In the genomic region with DNA sequence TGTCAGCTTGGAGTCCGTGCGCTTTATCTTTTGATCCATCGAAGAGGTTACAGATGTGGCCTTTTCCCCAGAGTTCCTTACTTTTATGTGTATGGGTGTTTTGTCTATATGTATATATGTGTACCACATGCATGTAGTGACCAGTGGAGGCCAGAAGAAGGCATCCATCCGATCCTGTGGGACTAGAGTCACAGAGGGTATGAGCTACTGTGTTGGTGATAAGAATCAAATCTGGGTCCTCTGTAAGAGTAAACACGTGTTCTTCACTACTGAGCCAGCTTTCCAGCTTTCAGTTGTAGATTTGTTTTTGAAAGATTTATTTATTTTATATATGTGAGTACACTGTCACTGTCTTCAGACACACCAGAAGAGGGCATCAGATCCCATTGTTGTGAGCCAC, we compare ENCODE assay signal across 23 mouse cellular contexts. TPM values are rescaled to one million over a fixed set of nuclear protein-coding genes. Genes with fewer than 3 reads are reported as not detected.
DNase-seq lines count a peak whose midpoint lies in the region; ATAC-seq and TF ChIP-seq lines count a peak whose summit lies in the region.
"Had no signal": no experiment of that assay in that cellular context is flagged by ENCODE, and none has a peak within 500 bp of the region (broad histone marks: within the 10 kb centered on the region; RNA-seq: fewer than 3 reads in every experiment).

No protein-coding gene starts in this region.

- H3K79me2 ChIP-seq in liver, adult 2 months (ENCODE audit: control insufficient read depth, insufficient read depth, low read length), result peaks cover 37% of the 10 kb centered on the region
- H3K79me2 ChIP-seq in MEL (ENCODE audit: control insufficient read depth, insufficient read depth, low read length, poor library complexity), result peaks cover 64% of the 10 kb centered on the region

- H3K27me3 ChIP-seq in heart, embryonic 12.5 days (replicated peaks), result no peaks in the 10 kb centered on the region
- H3K27me3 ChIP-seq in liver, adult 2 months (ENCODE audit: control insufficient read depth, insufficient read depth, low read length), result no peaks in the 10 kb centered on the region
- no peaks in the 10 kb centered on the region for H3K27me3 ChIP-seq in liver, embryonic 11.5 days (replicated peaks; ENCODE audit: control insufficient read depth, insufficient read depth, low read length)
- H3K27me3 ChIP-seq in liver, embryonic 16.5 days (ENCODE audit: control insufficient read depth, insufficient read depth, low read depth, low read length), result no peaks in the 10 kb centered on the region
- no peaks in the 10 kb centered on the region for H3K27me3 ChIP-seq in liver, embryonic 12.5 days (replicated peaks)
- H3K27me3 ChIP-seq in MEL (ENCODE audit: control insufficient read depth in 1 of 2, insufficient read depth in 2 of 2, low read length in 2 of 2), result no peaks in the 10 kb centered on the region
- no peaks in the 10 kb centered on the region for H3K27me3 ChIP-seq in forebrain, embryonic 11.5 days (ENCODE audit: control insufficient read depth, insufficient read depth, low read length)
- H3K27me3 ChIP-seq: CH12.LX, Patski had no signal

- no peak overlapping the region for H3K9ac ChIP-seq in heart, embryonic 12.5 days
- no peak overlapping the region for H3K9ac ChIP-seq in liver, adult 2 months (ENCODE audit: low read depth, low read length)
- H3K9ac ChIP-seq in liver, embryonic 11.5 days (ENCODE audit: low read depth, low read length), result no peak overlapping the region
- H3K9ac ChIP-seq in liver, embryonic 16.5 days (ENCODE audit: low read depth, low read length), result no peak overlapping the region
- no peak overlapping the region for H3K9ac ChIP-seq in liver, embryonic 12.5 days
- H3K9ac ChIP-seq in MEL (ENCODE audit: control insufficient read depth, low read depth, low read length, poor library complexity, severe bottlenecking), result no peak overlapping the region
- no peak overlapping the region for H3K9ac ChIP-seq in forebrain, embryonic 11.5 days (ENCODE audit: low read length)

- TF ChIP-seq RAD21 in MEL (IDR thresholded peaks at IDR 0.05; ENCODE audit: low read depth, low read length), result no peak

- no peaks in the 10 kb centered on the region for H3K36me3 ChIP-seq in heart, embryonic 12.5 days
- H3K36me3 ChIP-seq in liver, adult 2 months (ENCODE audit: control insufficient read depth, insufficient read depth, low read length), result no peaks in the 10 kb centered on the region
- no peaks in the 10 kb centered on the region for H3K36me3 ChIP-seq in liver, embryonic 11.5 days (ENCODE audit: control insufficient read depth, insufficient read depth, low read length)
- H3K36me3 ChIP-seq in liver, embryonic 16.5 days (ENCODE audit: control insufficient read depth, insufficient read depth), result no peaks in the 10 kb centered on the region
- H3K36me3 ChIP-seq in liver, embryonic 12.5 days, result no peaks in the 10 kb centered on the region
- H3K36me3 ChIP-seq in MEL (ENCODE audit: control insufficient read depth in 1 of 2, insufficient read depth in 2 of 2, low read length in 2 of 2), result peaks cover 14 to 34% of the 10 kb centered on the region in 2 experiments
- H3K36me3 ChIP-seq in forebrain, embryonic 11.5 days (ENCODE audit: control insufficient read depth, insufficient read depth, low read length), result no peaks in the 10 kb centered on the region

- no peaks in the 10 kb centered on the region for H3K9me3 ChIP-seq in heart, embryonic 12.5 days (replicated peaks)
- H3K9me3 ChIP-seq in liver, embryonic 11.5 days (ENCODE audit: control insufficient read depth, low read length), result no peaks in the 10 kb centered on the region
- H3K9me3 ChIP-seq in liver, embryonic 16.5 days (replicated peaks; ENCODE audit: control insufficient read depth, low read length), result no peaks in the 10 kb centered on the region
- no peaks in the 10 kb centered on the region for H3K9me3 ChIP-seq in liver, embryonic 12.5 days (replicated peaks)
- H3K9me3 ChIP-seq in MEL (replicated peaks; ENCODE audit: insufficient read depth, low read length), result no peaks in the 10 kb centered on the region
- H3K9me3 ChIP-seq in forebrain, embryonic 11.5 days (ENCODE audit: control insufficient read depth, low read length), result no peaks in the 10 kb centered on the region
- H3K9me3 ChIP-seq: G1E had no signal

- TF ChIP-seq CTCF in liver, adult 2 months (IDR thresholded peaks at IDR 0.05; ENCODE audit: low read depth, low read length), result no peak
- no peak for TF ChIP-seq CTCF in MEL (IDR thresholded peaks at IDR 0.05 in 2 of 3, conservative IDR thresholded peaks at IDR 0.05 in 1 of 3; ENCODE audit: control insufficient read depth in 1 of 3, insufficient read depth in 1 of 3, low read depth in 2 of 3, low read length in 3 of 3, poor library complexity in 1 of 3, severe bottlenecking in 1 of 3)

- peaks cover 8% of the 10 kb centered on the region for H3K4me1 ChIP-seq in heart, embryonic 12.5 days (replicated peaks)
- peaks cover 21% of the 10 kb centered on the region for H3K4me1 ChIP-seq in liver, adult 2 months (ENCODE audit: control insufficient read depth, insufficient read depth, low read length)
- H3K4me1 ChIP-seq in liver, embryonic 11.5 days (replicated peaks; ENCODE audit: control insufficient read depth, insufficient read depth, low read length), result peaks cover 3% of the 10 kb centered on the region; the same call in 1 of the 2 replicates
- peaks cover 16% of the 10 kb centered on the region for H3K4me1 ChIP-seq in liver, embryonic 16.5 days (ENCODE audit: control insufficient read depth, low read depth, low read length)
- H3K4me1 ChIP-seq in liver, embryonic 12.5 days, result peaks cover 30% of the 10 kb centered on the region
- peaks cover 23 to 25% of the 10 kb centered on the region in 2 experiments for H3K4me1 ChIP-seq in MEL (ENCODE audit: control insufficient read depth in 1 of 2, insufficient read depth in 2 of 2, low read length in 2 of 2)
- no peaks in the 10 kb centered on the region for H3K4me1 ChIP-seq in forebrain, embryonic 11.5 days (replicated peaks; ENCODE audit: control insufficient read depth, insufficient read depth, low read length)

- no peak for ATAC-seq in heart, embryonic 12.5 days (ENCODE audit: insufficient number of reproducible peaks, low FRiP score)
- ATAC-seq in liver, embryonic 11.5 days (replicated peaks; ENCODE audit: low FRiP score), result no peak
- no peak for ATAC-seq in liver, embryonic 16.5 days (ENCODE audit: low read depth)
- no peak for ATAC-seq in liver, embryonic 12.5 days
- no peak for ATAC-seq in forebrain, embryonic 11.5 days (replicated peaks; ENCODE audit: low FRiP score)
- ATAC-seq: activated CD4-positive, CD25-positive, alpha-beta regulatory T cell, adult 4 months; CD4-positive, CD25-positive, alpha-beta regulatory T cell, adult 4 months; Patski had no signal

- TF ChIP-seq EP300 in MEL (IDR thresholded peaks at IDR 0.05; ENCODE audit: low read depth in 1 of 2, low read length in 2 of 2), result no peak

- peak; percentile 79 for DNase-seq in heart, adult 11 months
- peak; percentile 62 for DNase-seq in liver, adult 2 months (ENCODE audit: extremely low read depth, low read depth, low spot score)
- no peak for DNase-seq in liver, embryonic 11.5 days (ENCODE audit: low spot score)
- DNase-seq in MEL (ENCODE audit: low read depth, low spot score), result no peak
- no peak for DNase-seq in forebrain, embryonic 11.5 days (ENCODE audit: low spot score)
- DNase-seq: adrenal gland, adult 2 months; adrenal gland, adult 8-10 months; adrenal gland, postnatal 10 days; adrenal gland, postnatal 14 days; adrenal gland, postnatal 25 days; adrenal gland, postnatal 36 days; B cell, adult 2 months; cerebellum, adult 11 months; cerebellum, adult 11-12 months; cerebellum, adult 18-20 months had no signal

- TF ChIP-seq POLR2A in liver, adult 2 months (IDR thresholded peaks at IDR 0.05; ENCODE audit: extremely low read depth, insufficient read depth, low read length), result no peak
- TF ChIP-seq POLR2A in MEL (IDR thresholded peaks at IDR 0.05; ENCODE audit: control insufficient read depth in 1 of 2, insufficient read depth in 1 of 2, low read depth in 1 of 2, low read length in 2 of 2, poor library complexity in 1 of 2), result no peak

- H3K4me2 ChIP-seq in heart, embryonic 12.5 days, result no peak overlapping the region
- no peak overlapping the region for H3K4me2 ChIP-seq in liver, embryonic 11.5 days
- peak overlapping the region; percentile 15; the same call in 1 of the 2 replicates for H3K4me2 ChIP-seq in liver, embryonic 16.5 days (ENCODE audit: low read depth, low read length)
- H3K4me2 ChIP-seq in liver, embryonic 12.5 days, result no peak overlapping the region
- H3K4me2 ChIP-seq in forebrain, embryonic 11.5 days (ENCODE audit: low read depth, low read length, severe bottlenecking), result no peak overlapping the region

- 88% methylated on average over 5 of the region's 5 CpGs for WGBS in heart, embryonic 12.5 days
- 22% methylated on average over 5 of the region's 5 CpGs for WGBS in liver, adult 2 months
- 78% methylated on average over 5 of the region's 5 CpGs for WGBS in liver, embryonic 11.5 days
- 68% methylated on average over 5 of the region's 5 CpGs for WGBS in liver, embryonic 16.5 days (ENCODE audit: insufficient replicate concordance)
- WGBS in liver, embryonic 12.5 days (ENCODE audit: insufficient replicate concordance), result 73% methylated on average over 5 of the region's 5 CpGs
- 89% methylated on average over 5 of the region's 5 CpGs for whole genome bisulfite sequencing in forebrain, embryonic 11.5 days

- H3K27ac ChIP-seq in heart, embryonic 12.5 days (ENCODE audit: poor library complexity, severe bottlenecking), result no peak overlapping the region
- no peak overlapping the region for H3K27ac ChIP-seq in liver, adult 2 months (replicated peaks; ENCODE audit: insufficient read depth, low read depth, low read length)
- no peak overlapping the region for H3K27ac ChIP-seq in liver, embryonic 11.5 days (ENCODE audit: low read depth, low read length)
- H3K27ac ChIP-seq in liver, embryonic 16.5 days (ENCODE audit: low read length), result no peak overlapping the region; the same call in 1 of the 2 replicates
- H3K27ac ChIP-seq in liver, embryonic 12.5 days, result no peak overlapping the region
- H3K27ac ChIP-seq in MEL (ENCODE audit: control insufficient read depth, low read depth, low read length), result no peak overlapping the region
- no peak overlapping the region for H3K27ac ChIP-seq in forebrain, embryonic 11.5 days (ENCODE audit: low read depth, low read length)

- no peak overlapping the region for H3K4me3 ChIP-seq in heart, embryonic 12.5 days
- no peak overlapping the region for H3K4me3 ChIP-seq in liver, adult 2 months (ENCODE audit: insufficient read depth, low read depth, low read length)
- H3K4me3 ChIP-seq in liver, embryonic 11.5 days (ENCODE audit: low read depth, low read length), result no peak overlapping the region
- H3K4me3 ChIP-seq in liver, embryonic 16.5 days (ENCODE audit: low read depth, low read length), result no peak overlapping the region
- no peak overlapping the region for H3K4me3 ChIP-seq in liver, embryonic 12.5 days
- no peak overlapping the region for H3K4me3 ChIP-seq in MEL (ENCODE audit: control insufficient read depth in 1 of 2, insufficient read depth in 1 of 2, low read depth in 2 of 2, low read length in 2 of 2)
- no peak overlapping the region for H3K4me3 ChIP-seq in forebrain, embryonic 11.5 days (ENCODE audit: low read depth, low read length)

RNA-seq across cellular contexts. Expression of gene B130006D01Rik, which starts 4.6 kb away (rescaled TPM):
- polyA plus RNA-seq in heart, embryonic 12.5 days (2016; fragmentation: Nextera tagmentation; extraction: Ambion mirVana), result 0.56 and 0.76 TPM in 2 replicates
- total RNA-seq in liver, adult 2 months (2014; rRNA removed), result 1.0 and 1.9 TPM in 2 replicates
- 0.02 and 0.10 TPM in 2 replicates for polyA plus RNA-seq in liver, adult 2 months (2012; rRNA removed)
- 1.5 and 1.6 TPM in 2 replicates for polyA plus RNA-seq in liver, embryonic 11.5 days (2014; fragmentation: Nextera tagmentation; extraction: Ambion mirVana)
- 0.30 and 0.33 TPM in 2 replicates for polyA plus RNA-seq in liver, embryonic 16.5 days (2015; fragmentation: Nextera tagmentation; extraction: Ambion mirVana)
- 0.62 and 0.65 TPM in 2 replicates for polyA plus RNA-seq in liver, embryonic 12.5 days (2016; fragmentation: Nextera tagmentation; extraction: Ambion mirVana)
- total RNA-seq in MEL (2012; rRNA removed), result 0.59 and 0.73 TPM in 2 replicates
- under 1 TPM in 1 of 2 experiments, not detected in 1; 0.11 TPM for polyA plus RNA-seq in MEL (2012; ENCODE audit: insufficient read depth in 1 of 2, insufficient read length in 2 of 2, low read depth in 1 of 2, low replicate concordance in 2 of 2, missing spikeins in 1 of 2)
- polyA plus RNA-seq in forebrain, embryonic 11.5 days (2014; fragmentation: Nextera tagmentation; extraction: Ambion mirVana), result 1.4 and 2.2 TPM in 2 replicates

RNA-seq across cellular contexts. Expression of gene Zfp652, which starts 15.5 kb away (rescaled TPM):
- polyA plus RNA-seq in heart, embryonic 12.5 days (2016; fragmentation: Nextera tagmentation; extraction: Ambion mirVana), result 12.8 and 14.3 TPM in 2 replicates
- 9.1 and 12.7 TPM in 2 replicates for total RNA-seq in liver, adult 2 months (2014; rRNA removed)
- polyA plus RNA-seq in liver, adult 2 months (2012; rRNA removed), result 10.5 and 11.1 TPM in 2 replicates
- polyA plus RNA-seq in liver, embryonic 11.5 days (2014; fragmentation: Nextera tagmentation; extraction: Ambion mirVana), result 8.7 TPM in 2 replicates
- 5.8 and 5.9 TPM in 2 replicates for polyA plus RNA-seq in liver, embryonic 16.5 days (2015; fragmentation: Nextera tagmentation; extraction: Ambion mirVana)
- 8.9 TPM in 2 replicates for polyA plus RNA-seq in liver, embryonic 12.5 days (2016; fragmentation: Nextera tagmentation; extraction: Ambion mirVana)
- 31.8 and 34.1 TPM in 2 replicates for total RNA-seq in MEL (2012; rRNA removed)
- polyA plus RNA-seq in MEL (2012; ENCODE audit: insufficient read depth in 1 of 2, insufficient read length in 2 of 2, low read depth in 1 of 2, low replicate concordance in 2 of 2, missing spikeins in 1 of 2), result 10 to 100 TPM; 19.3 to 38.5 TPM
- 11.9 and 13.9 TPM in 2 replicates for polyA plus RNA-seq in forebrain, embryonic 11.5 days (2014; fragmentation: Nextera tagmentation; extraction: Ambion mirVana)

Comparison
In these comparisons a context has a peak if more than half of its experiments do, and no peak if none do; other contexts are left out.
1. DNase-seq: peak in heart, adult 11 months (single experiment) and liver, adult 2 months (single experiment); none in liver, embryonic 11.5 days (single experiment), MEL (single experiment) and forebrain, embryonic 11.5 days (single experiment).